Mouse (Mus musculus): Measurements from ENCODE around the gene 2310007B03Rik. TPM values are rescaled to one million over a fixed set of nuclear protein-coding genes. Genes with fewer than 3 reads are reported as not detected.
A peak's percentile ranks its signal among the peaks of the same experiment; 100 is the strongest.

The 2310007B03Rik gene
- polyA plus RNA-seq, 1 experiment from 2014 or later, result 1.4 TPM

GRCm38 (mm10) chr1:93150907-93151661 is 9.7 kb downstream of the 2310007B03Rik start:
- H3K27ac ChIP-seq, result no peak overlapping the region
- WGBS, result 84% methylated on average over 2 of the region's 2 CpGs
- DNase-seq (ENCODE audit: low spot score), result no peak
- H3K36me3 ChIP-seq, result no peaks in the 10 kb centered on the region
- H3K4me1 ChIP-seq, result no peaks in the 10 kb centered on the region
- H3K27me3 ChIP-seq (ENCODE audit: low read depth, poor library complexity, severe bottlenecking), result no peaks in the 10 kb centered on the region
- no peaks in the 10 kb centered on the region for H3K9me3 ChIP-seq (replicated peaks)
- no peak overlapping the region for H3K4me3 ChIP-seq

GRCm38 (mm10) chr1:93144176-93144575 is 16.6 kb downstream of the 2310007B03Rik start:
- 82% methylated on average over 9 of the region's 9 CpGs for WGBS
- H3K27me3 ChIP-seq (ENCODE audit: low read depth, poor library complexity, severe bottlenecking), result no peaks in the 10 kb centered on the region
- no peak overlapping the region for H3K4me3 ChIP-seq
- DNase-seq (ENCODE audit: low spot score), result no peak
- 0 out of 2 replicates have a peak overlapping the region, but pooled peaks have one; percentile 27 for H3K27ac ChIP-seq
- no peaks in the 10 kb centered on the region for H3K9me3 ChIP-seq (replicated peaks)
- H3K4me1 ChIP-seq, result peaks cover 6% of the 10 kb centered on the region; the same call in 1 of the 2 replicates
- H3K36me3 ChIP-seq, result no peaks in the 10 kb centered on the region

GRCm38 (mm10) chr1:93142871-93143270 is 17.9 kb downstream of the 2310007B03Rik start:
- no peak overlapping the region for H3K27ac ChIP-seq
- no peaks in the 10 kb centered on the region for H3K27me3 ChIP-seq (ENCODE audit: low read depth, poor library complexity, severe bottlenecking)
- H3K36me3 ChIP-seq, result no peaks in the 10 kb centered on the region
- no peaks in the 10 kb centered on the region for H3K9me3 ChIP-seq (replicated peaks)
- no peak overlapping the region for H3K4me3 ChIP-seq
- WGBS, result 94% methylated on average over 1 of the region's 1 CpGs
- peaks cover 11% of the 10 kb centered on the region for H3K4me1 ChIP-seq
- DNase-seq (ENCODE audit: low spot score), result no peak

GRCm38 (mm10) chr1:93139713-93140112 is 21.0 kb downstream of the 2310007B03Rik start:
- Histone ChIP-seq H3K36me3 (no peaks in the 10 kb centered on the region), H3K27ac (no peak overlapping the region), H3K4me3 (no peak overlapping the region), H3K9me3 (replicated peaks) (no peaks in the 10 kb centered on the region), H3K27me3 (ENCODE audit: low read depth, poor library complexity, severe bottlenecking) (no peaks in the 10 kb centered on the region), H3K4me1 (peaks cover 10% of the 10 kb centered on the region)
- 83% methylated on average over 7 of the region's 7 CpGs for WGBS
- no peak for DNase-seq (ENCODE audit: low spot score)

DNA sequence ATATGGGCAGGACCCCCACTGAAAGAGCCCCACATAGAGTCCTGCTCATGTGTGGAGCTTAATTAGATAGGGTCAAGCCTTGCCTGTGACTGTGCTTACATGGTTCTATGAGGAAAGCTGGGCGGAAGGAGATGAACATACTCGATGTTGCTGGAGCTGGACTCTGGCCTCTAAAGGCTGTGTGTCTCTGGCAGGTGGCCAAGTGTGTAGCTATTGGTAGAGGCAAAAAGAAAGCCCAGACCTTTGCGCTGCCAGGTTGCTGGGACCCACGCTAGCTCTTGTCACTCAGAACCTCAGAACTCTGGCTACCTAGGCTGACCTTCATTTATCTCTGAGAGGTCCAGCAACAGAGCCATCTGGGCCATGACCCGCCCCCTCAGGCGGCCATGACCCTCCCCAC is 22.2 kb downstream of the 2310007B03Rik start:
- H3K27me3 ChIP-seq (ENCODE audit: low read depth, poor library complexity, severe bottlenecking), result no peaks in the 10 kb centered on the region
- H3K4me3 ChIP-seq, result no peak overlapping the region
- no peak for DNase-seq (ENCODE audit: low spot score)
- H3K4me1 ChIP-seq, result peaks cover 5% of the 10 kb centered on the region; the same call in 1 of the 2 replicates
- H3K36me3 ChIP-seq, result no peaks in the 10 kb centered on the region
- H3K9me3 ChIP-seq (replicated peaks), result no peaks in the 10 kb centered on the region
- no peak overlapping the region for H3K27ac ChIP-seq
- WGBS, result 91% methylated on average over 6 of the region's 6 CpGs

DNA sequence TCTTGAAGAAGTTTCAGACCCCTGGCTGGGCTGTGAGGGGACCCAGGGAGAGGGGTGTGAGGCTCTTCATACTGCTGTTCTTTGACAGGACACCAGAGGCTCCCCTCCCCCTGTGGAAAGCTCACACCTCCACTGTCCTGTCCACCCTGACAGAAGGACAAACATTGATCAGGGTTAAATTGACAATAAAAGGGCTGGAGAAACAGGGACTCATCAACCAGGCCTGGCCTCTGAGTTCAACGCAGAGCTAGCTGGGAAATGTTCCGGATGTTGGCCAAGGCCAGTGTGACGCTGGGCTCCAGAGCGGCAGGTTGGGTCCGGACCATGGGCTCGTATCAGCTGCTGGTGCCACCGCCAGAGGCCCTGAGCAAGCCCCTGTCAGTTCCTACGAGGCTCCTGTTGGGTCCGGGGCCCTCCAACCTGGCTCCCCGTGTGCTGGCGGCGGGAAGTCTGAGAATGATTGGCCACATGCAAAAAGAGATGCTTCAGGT is 25.7 kb downstream of the 2310007B03Rik start, which contains the start of gene Agxt:
TSS of gene Agxt (plus strand) at position 205 of the 491 bp plus-strand sequence.
- 89% methylated on average over 12 of the region's 12 CpGs for WGBS
- no peak within 1 kb of the TSS for H3K4me3 ChIP-seq
- no peaks in the 10 kb centered on the region for H3K9me3 ChIP-seq (replicated peaks)
- H3K27ac ChIP-seq, result no peak within 1 kb of the TSS
- no peaks in the 10 kb centered on the region for H3K36me3 ChIP-seq
- no peaks in the 10 kb centered on the region for H3K27me3 ChIP-seq (ENCODE audit: low read depth, poor library complexity, severe bottlenecking)
- H3K4me1 ChIP-seq, result peaks cover 5% of the 10 kb centered on the region; the same call in 1 of the 2 replicates
- no peak for DNase-seq (ENCODE audit: low spot score)

GRCm38 (mm10) chr1:93132676-93133075 is 28.1 kb downstream of the 2310007B03Rik start:
- no peaks in the 10 kb centered on the region for H3K9me3 ChIP-seq (replicated peaks)
- H3K27me3 ChIP-seq (ENCODE audit: low read depth, poor library complexity, severe bottlenecking), result no peaks in the 10 kb centered on the region
- H3K4me3 ChIP-seq, result no peak overlapping the region
- H3K4me1 ChIP-seq, result peaks cover 14% of the 10 kb centered on the region
- WGBS, result 67% methylated on average over 8 of the region's 8 CpGs
- H3K27ac ChIP-seq, result no peak overlapping the region
- no peak for DNase-seq (ENCODE audit: low spot score)
- no peaks in the 10 kb centered on the region for H3K36me3 ChIP-seq

DNA sequence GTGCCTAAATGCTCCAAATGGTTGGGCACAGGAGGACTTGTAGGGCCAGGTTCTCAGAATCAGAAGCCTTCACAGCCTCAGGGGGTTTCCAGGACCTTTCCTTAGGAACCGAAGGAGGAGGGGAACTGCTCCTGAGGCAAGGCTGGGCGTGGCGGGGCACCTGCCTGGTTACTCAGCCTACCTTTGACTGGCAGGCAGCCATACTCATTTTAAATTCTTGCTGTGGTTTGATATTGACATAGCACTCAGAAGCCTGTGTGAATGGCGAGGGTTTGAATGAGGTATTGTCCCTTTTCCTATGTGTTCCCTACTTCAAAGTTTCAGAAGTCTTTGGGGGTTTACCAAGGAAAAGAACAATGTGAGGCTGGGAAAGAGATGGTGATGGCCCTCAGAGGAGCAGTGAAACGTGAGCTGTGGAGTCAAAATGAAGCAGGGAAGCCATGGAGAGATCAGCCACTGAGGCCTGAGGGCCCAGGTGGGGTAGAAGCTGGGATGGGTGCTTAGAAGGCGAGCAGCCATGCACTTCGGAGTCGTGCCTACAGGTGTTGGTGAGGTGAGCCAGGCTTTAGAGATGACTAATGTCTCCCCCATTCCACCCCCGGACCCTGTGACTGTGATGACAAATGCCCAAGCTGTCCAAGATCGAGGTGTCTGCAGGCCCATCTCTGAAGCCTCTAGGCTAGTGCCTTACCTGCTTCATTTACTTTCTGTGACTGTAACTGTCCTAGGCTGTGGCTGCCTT is 30.3 kb downstream of the 2310007B03Rik start:
- no peaks in the 10 kb centered on the region for H3K27me3 ChIP-seq (ENCODE audit: low read depth, poor library complexity, severe bottlenecking)
- peaks cover 14% of the 10 kb centered on the region for H3K4me1 ChIP-seq
- no peak overlapping the region for H3K27ac ChIP-seq
- no peak for DNase-seq (ENCODE audit: low spot score)
- WGBS, result 77% methylated on average over 10 of the region's 10 CpGs
- H3K9me3 ChIP-seq (replicated peaks), result no peaks in the 10 kb centered on the region
- H3K4me3 ChIP-seq, result no peak overlapping the region
- no peaks in the 10 kb centered on the region for H3K36me3 ChIP-seq

GRCm38 (mm10) chr1:93128710-93129349 is 31.9 kb downstream of the 2310007B03Rik start:
- Histone ChIP-seq H3K27ac (peak overlapping the region; percentile 30; the same call in 1 of the 2 replicates), H3K4me3 (no peak overlapping the region), H3K4me1 (peaks cover 14% of the 10 kb centered on the region), H3K9me3 (replicated peaks) (no peaks in the 10 kb centered on the region), H3K27me3 (ENCODE audit: low read depth, poor library complexity, severe bottlenecking) (no peaks in the 10 kb centered on the region), H3K36me3 (no peaks in the 10 kb centered on the region)
- WGBS, result 25% methylated on average over 6 of the region's 6 CpGs
- DNase-seq (ENCODE audit: low spot score), result peak; percentile 64

- no peak for DNase-seq (ENCODE audit: low spot score)
- no peaks in the 10 kb centered on the region for H3K9me3 ChIP-seq (replicated peaks)
- H3K27ac ChIP-seq, result 0 out of 2 replicates have a peak overlapping the region, but pooled peaks have one; percentile 30
- no peaks in the 10 kb centered on the region for H3K36me3 ChIP-seq
- H3K4me3 ChIP-seq, result no peak overlapping the region
- no peaks in the 10 kb centered on the region for H3K27me3 ChIP-seq (ENCODE audit: low read depth, poor library complexity, severe bottlenecking)
- peaks cover 14% of the 10 kb centered on the region for H3K4me1 ChIP-seq
- 86% methylated on average over 8 of the region's 8 CpGs for whole genome bisulfite sequencing
These were observed 32.5 kb downstream of the 2310007B03Rik start for GRCm38 (mm10) chr1:93128209-93128608.

DNA sequence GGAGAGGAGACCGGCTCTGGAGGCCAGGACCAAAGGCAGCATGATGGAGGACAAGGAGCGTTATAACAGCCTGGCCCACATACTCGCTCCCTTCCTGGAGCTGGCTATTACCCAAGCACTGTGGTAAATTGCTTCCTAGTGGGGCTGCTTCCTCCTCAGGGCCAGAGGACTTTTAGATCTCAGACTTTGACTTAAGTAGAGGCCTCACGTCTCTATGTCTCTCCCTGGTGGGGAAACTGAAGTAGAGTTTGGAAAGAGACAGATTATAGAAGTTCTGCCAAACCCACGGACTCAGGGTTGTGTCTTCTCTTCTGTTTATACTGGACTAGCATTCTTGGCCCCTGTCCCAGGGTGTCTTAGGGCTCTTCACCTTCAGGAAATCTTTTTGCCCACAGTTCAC is 35.5 kb downstream of the 2310007B03Rik start:
- 63% methylated on average over 5 of the region's 5 CpGs for WGBS
- Histone ChIP-seq H3K4me1 (peaks cover 14% of the 10 kb centered on the region), H3K4me3 (no peak overlapping the region), H3K27me3 (ENCODE audit: low read depth, poor library complexity, severe bottlenecking) (no peaks in the 10 kb centered on the region), H3K27ac (no peak overlapping the region), H3K36me3 (no peaks in the 10 kb centered on the region), H3K9me3 (replicated peaks) (no peaks in the 10 kb centered on the region)
- DNase-seq (ENCODE audit: low spot score), result no peak

DNA sequence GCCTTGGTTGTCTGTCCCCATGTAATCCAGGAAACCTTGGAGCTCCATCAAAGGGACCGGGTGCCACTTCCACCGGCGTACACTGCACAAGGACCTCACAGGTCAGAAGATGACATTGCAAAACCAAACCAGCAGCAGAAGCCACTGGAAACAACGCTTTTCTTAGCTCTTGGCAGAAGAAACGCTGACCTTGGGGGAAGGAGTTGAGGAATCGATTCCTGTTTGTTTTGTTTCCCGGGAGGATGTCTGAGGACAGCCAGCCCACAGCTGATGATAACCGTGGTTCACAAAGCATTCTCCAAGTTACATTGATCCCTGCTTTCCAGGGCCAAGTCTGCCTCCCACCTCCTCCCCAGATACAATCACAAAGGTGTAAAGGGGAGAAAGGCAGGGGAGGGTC is 36.7 kb downstream of the 2310007B03Rik start:
- Histone ChIP-seq H3K27ac (no peak overlapping the region), H3K4me3 (no peak overlapping the region), H3K36me3 (no peaks in the 10 kb centered on the region), H3K4me1 (peaks cover 8% of the 10 kb centered on the region), H3K9me3 (replicated peaks) (no peaks in the 10 kb centered on the region), H3K27me3 (ENCODE audit: low read depth, poor library complexity, severe bottlenecking) (no peaks in the 10 kb centered on the region)
- no peak for DNase-seq (ENCODE audit: low spot score)
- 82% methylated on average over 8 of the region's 8 CpGs for WGBS
